Mouse (Mus musculus) liver, adult 2 months (tissue): ENCODE measurements around the gene Ptprn2.

Experiments
- CTCF ChIP-seq: fragments of 200-500 bp; IDR thresholded peaks from 2 replicates; pipeline ENCODE4 v1.5.1; 2011; ENCODE audit warnings: low read depth, low read length, control low read depth
- POLR2A ChIP-seq: fragments of 200-500 bp; IDR thresholded peaks from 2 replicates; pipeline ENCODE4 v1.6.1; 2011; ENCODE audit warnings: low read length, control low read depth; ENCODE audit not compliant: insufficient read depth; ENCODE audit errors: extremely low read depth

- TF ChIP-seq CTCF (no peak), POLR2A (no peak)
Measured at GRCm38 (mm10) chr12:116621325-116622040, 136.0 kb downstream of the Ptprn2 start.
